Mouse (Mus musculus) heart, embryonic 13.5 days (tissue): ENCODE results near the gene Sorcs3. TPM values are rescaled to one million over a fixed set of nuclear protein-coding genes. Genes with fewer than 3 reads are reported as not detected.

Experiments used
- ATAC-seq: fragments of 200-750 bp; cut with Nextera tagmentation; 2 replicates; pipeline ENCODE4 v1.8.0; 2017; ENCODE audit warnings: moderate TSS enrichment; ENCODE audit not compliant: insufficient number of reproducible peaks, low FRiP score, low TSS enrichment; ENCODE audit errors: extremely low read depth
- H3K27ac ChIP-seq: fragments of 300-500 bp; sonication (generic); replicated peaks from 2 replicates; pipeline ENCODE4 v1.5.1; 2015; ENCODE audit warnings: moderate library complexity, mild to moderate bottlenecking, inconsistent platforms
- H3K27me3 ChIP-seq: fragments of 300-500 bp; sonication (generic); replicated peaks from 2 replicates; pipeline ENCODE4 v1.6.1; 2015; ENCODE audit warnings: mild to moderate bottlenecking, inconsistent platforms
- H3K36me3 ChIP-seq: fragments of 300-500 bp; sonication (generic); 2 replicates; pipeline ENCODE4 v1.6.1; 2015; ENCODE audit warnings: mild to moderate bottlenecking, inconsistent platforms
- H3K4me1 ChIP-seq: fragments of 300-500 bp; sonication (generic); 2 replicates; pipeline ENCODE4 v1.6.1; 2015; ENCODE audit warnings: inconsistent platforms
- H3K4me2 ChIP-seq: fragments of 300-500 bp; sonication (generic); 2 replicates; pipeline ENCODE4 v1.6.1; 2015; ENCODE audit warnings: inconsistent platforms, mild to moderate bottlenecking, moderate library complexity
- H3K4me3 ChIP-seq: fragments of 300-500 bp; sonication (generic); 2 replicates; pipeline ENCODE4 v1.5.1; 2015; ENCODE audit warnings: moderate library complexity, mild to moderate bottlenecking, inconsistent platforms
- H3K9ac ChIP-seq: fragments of 300-500 bp; sonication (generic); 2 replicates; pipeline ENCODE4 v1.6.1; 2015; ENCODE audit warnings: inconsistent platforms, mild to moderate bottlenecking, moderate library complexity
- H3K9me3 ChIP-seq: fragments of 300-500 bp; sonication (generic); 2 replicates; pipeline ENCODE4 v1.6.1; 2016; ENCODE audit warnings: inconsistent platforms
- WGBS: fragments of 180-500 bp; shearing (Covaris S2); methylation state at CpG from one replicate; pipeline ENCODE4 v1.1.7; 2015; ENCODE audit warnings: mixed read lengths; 5-methylcytosine and 5-hydroxymethylcytosine counted together
- polyA plus RNA-seq: library from polyadenylated mRNA; unstranded; fragments of >200 nt; fragmentation: Nextera tagmentation; extraction: Ambion mirVana; gene quantifications from 2 replicates; pipeline ENCODE4 v1.2.1, GENCODE M21; 2015

Gene Sorcs3
- polyA plus RNA-seq, 1 experiment from 2014 or later, result 0.23 TPM

DNA sequence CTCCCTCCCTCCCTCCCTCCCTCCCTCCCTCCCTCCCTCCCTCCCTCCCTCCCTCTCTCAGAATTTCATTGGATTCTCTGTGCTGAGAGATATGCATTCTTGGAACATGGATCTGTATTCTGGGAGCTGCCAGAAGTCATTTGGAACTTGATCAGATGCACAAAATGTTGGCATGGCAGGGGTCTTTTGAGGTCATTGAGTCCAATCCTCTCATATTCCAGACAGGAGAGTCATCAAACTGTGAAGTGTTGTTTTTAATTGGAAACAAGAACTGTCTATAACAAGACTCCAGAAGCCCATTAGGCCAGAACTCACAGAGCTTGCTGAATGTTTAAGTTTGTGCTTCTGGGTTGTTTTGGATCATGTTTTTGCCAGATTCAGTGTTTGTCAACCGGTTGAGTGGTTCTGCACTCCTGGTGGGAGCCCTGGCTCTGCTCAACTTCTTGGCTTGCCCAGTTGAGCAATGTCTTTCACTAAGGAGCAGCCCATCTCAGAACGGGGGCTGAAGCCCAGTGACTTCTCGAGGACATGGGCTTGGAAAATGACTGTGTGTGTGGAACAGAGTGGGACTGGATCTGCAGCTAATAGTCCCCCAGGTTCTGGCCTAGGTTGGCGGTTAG is 264.1 kb downstream of the Sorcs3 start:
- no peaks in the 10 kb centered on the region for H3K27me3 ChIP-seq
- no peak overlapping the region for H3K27ac ChIP-seq
- H3K9ac ChIP-seq, result no peak overlapping the region
- WGBS, result 79% methylated on average over 4 of the region's 4 CpGs
- H3K36me3 ChIP-seq, result no peaks in the 10 kb centered on the region
- H3K4me3 ChIP-seq, result no peak overlapping the region
- peaks cover 24% of the 10 kb centered on the region for H3K4me1 ChIP-seq
- ATAC-seq, result no peak
- no peaks in the 10 kb centered on the region for H3K9me3 ChIP-seq
- no peak overlapping the region for H3K4me2 ChIP-seq

GRCm38 (mm10) chr19:48471927-48472326 is 266.1 kb downstream of the Sorcs3 start:
- Histone ChIP-seq H3K36me3 (no peaks in the 10 kb centered on the region), H3K4me3 (no peak overlapping the region), H3K9me3 (no peaks in the 10 kb centered on the region), H3K27ac (no peak overlapping the region), H3K4me2 (no peak overlapping the region), H3K9ac (no peak overlapping the region), H3K4me1 (peaks cover 19% of the 10 kb centered on the region), H3K27me3 (no peaks in the 10 kb centered on the region)
- ATAC-seq, result no peak
- 69% methylated on average over 5 of the region's 5 CpGs for WGBS

DNA sequence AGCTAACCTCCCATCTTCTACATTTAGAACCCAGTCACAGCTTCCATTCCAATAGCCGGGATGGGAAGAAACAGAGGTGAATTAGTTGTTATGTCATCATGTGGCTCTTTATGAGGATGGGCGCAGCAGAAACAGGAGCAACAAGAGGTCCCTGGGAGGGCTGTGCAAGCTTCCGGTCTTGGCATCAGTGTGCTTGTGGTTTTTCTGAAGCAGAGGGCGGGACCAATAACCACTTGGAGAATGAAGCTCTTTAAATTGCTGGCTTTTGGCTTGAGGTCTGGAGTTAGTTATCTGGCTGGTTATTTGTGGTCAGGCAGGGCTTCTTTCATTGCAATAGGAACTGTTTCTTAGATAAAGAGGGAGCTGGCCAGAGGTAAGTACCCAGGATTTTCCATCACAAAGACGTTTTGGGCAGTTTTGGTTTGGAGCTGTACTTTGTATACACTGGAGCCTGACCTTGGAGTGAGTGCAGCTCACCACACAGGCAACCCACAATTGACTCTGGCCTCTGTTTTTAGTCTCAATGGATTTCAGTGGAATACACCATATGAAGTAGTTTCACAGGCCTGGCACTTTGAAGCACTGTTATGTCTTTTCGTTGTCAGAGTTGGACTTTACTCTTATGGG is 270.1 kb downstream of the Sorcs3 start:
- Histone ChIP-seq H3K9ac (no peak overlapping the region), H3K27ac (no peak overlapping the region), H3K36me3 (no peaks in the 10 kb centered on the region), H3K27me3 (no peaks in the 10 kb centered on the region), H3K4me1 (no peaks in the 10 kb centered on the region), H3K4me3 (no peak overlapping the region), H3K4me2 (no peak overlapping the region), H3K9me3 (no peaks in the 10 kb centered on the region)
- ATAC-seq, result no peak
- 66% methylated on average over 6 of the region's 6 CpGs for WGBS

DNA sequence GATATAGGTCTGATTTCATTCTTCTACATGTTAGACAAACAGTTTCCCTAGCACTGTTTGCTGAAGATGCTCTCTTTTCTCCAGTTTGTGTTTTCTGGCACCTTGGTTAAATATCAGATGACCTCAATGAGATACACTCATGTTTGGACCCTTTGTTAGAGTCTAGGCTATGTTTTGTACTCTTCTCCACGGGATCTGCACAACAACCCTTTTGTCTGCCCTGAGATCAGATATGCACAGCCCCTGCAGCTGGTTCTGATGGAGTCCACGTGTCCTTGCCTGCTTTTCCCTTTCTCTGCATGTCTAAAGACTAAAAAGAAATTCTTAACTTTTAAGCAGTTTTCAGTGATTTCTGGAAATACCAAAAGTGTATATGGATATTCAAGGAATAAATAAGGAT is 273.0 kb downstream of the Sorcs3 start:
- ATAC-seq, result no peak
- Histone ChIP-seq H3K27ac (no peak overlapping the region), H3K4me2 (no peak overlapping the region), H3K36me3 (no peaks in the 10 kb centered on the region), H3K9ac (no peak overlapping the region), H3K4me1 (peaks cover 7% of the 10 kb centered on the region; the same call in 1 of the 2 replicates), H3K27me3 (no peaks in the 10 kb centered on the region), H3K4me3 (no peak overlapping the region), H3K9me3 (no peaks in the 10 kb centered on the region)
- 60% methylated on average over 2 of the region's 2 CpGs for WGBS

DNA sequence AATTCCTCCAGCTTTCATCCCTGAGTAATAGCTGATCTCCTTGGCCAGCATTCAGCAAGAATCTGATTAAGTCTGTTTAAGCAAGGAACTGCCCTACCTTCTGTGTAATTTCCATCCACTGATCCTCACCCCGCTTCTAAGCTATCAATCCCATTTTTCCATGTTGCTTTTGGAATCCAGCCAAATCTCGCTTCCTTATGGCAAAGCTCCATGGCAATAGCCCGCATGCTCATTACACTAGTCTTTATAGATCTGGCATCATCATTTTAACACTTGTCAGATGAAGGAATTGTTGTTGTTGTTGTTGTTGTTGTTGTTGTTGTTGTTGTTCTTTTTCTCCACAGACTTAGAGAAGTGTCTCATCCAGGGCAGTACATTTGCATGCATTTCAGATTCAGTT is 277.1 kb downstream of the Sorcs3 start:
- H3K27me3 ChIP-seq, result no peaks in the 10 kb centered on the region
- no peak overlapping the region for H3K4me3 ChIP-seq
- no peak overlapping the region for H3K9ac ChIP-seq
- 44% methylated on average over 3 of the region's 3 CpGs for WGBS
- no peaks in the 10 kb centered on the region for H3K36me3 ChIP-seq
- no peaks in the 10 kb centered on the region for H3K9me3 ChIP-seq
- H3K4me1 ChIP-seq, result peaks cover 7% of the 10 kb centered on the region; the same call in 1 of the 2 replicates
- no peak overlapping the region for H3K4me2 ChIP-seq
- ATAC-seq, result no peak
- no peak overlapping the region for H3K27ac ChIP-seq

GRCm38 (mm10) chr19:48491111-48491510 is 285.3 kb downstream of the Sorcs3 start:
- no peaks in the 10 kb centered on the region for H3K36me3 ChIP-seq
- no peak overlapping the region for H3K4me3 ChIP-seq
- ATAC-seq, result no peak
- no peaks in the 10 kb centered on the region for H3K4me1 ChIP-seq
- H3K27me3 ChIP-seq, result no peaks in the 10 kb centered on the region
- H3K9ac ChIP-seq, result no peak overlapping the region
- H3K9me3 ChIP-seq, result no peaks in the 10 kb centered on the region
- H3K4me2 ChIP-seq, result no peak overlapping the region
- no peak overlapping the region for H3K27ac ChIP-seq
- 62% methylated on average over 3 of the region's 3 CpGs for WGBS

DNA sequence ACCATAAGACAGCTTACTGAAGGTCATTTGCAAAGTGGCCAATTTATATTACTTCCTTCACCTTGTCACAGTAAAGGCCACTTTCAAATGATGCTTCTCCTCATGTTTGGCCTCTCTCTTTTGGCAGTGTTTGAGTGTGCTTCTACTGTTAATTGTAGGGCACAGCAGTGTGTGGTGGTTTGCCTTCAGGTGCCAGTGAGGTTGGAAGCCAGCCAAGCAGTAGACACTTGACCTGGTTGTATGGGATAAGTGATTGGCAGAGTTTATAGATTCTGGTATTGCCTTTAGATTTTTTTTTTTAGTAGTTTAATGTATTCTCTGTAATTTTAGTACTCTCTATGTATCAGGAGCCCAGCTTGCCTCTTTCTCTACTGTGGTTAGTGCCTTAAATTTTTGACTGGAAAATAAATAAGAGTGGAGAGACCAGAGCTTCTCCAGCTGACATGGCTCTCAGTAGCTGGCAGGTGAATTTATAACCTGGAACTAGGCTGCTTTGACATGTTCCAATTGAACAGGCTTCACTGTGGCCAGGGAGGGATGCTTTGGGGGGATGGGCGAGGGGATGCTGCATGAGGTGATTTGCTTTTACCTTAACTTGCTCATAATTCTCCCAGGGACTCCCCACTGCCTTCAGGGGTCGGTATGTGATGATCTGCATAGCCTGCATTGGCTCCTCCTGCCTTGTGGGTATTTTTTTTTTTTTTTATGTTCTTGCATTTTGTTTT is 298.2 kb downstream of the Sorcs3 start:
- Histone ChIP-seq H3K27me3 (no peaks in the 10 kb centered on the region), H3K9ac (no peak overlapping the region), H3K9me3 (no peaks in the 10 kb centered on the region), H3K4me1 (no peaks in the 10 kb centered on the region), H3K36me3 (no peaks in the 10 kb centered on the region), H3K4me3 (no peak overlapping the region), H3K27ac (no peak overlapping the region), H3K4me2 (no peak overlapping the region)
- ATAC-seq, result no peak
- WGBS, result 50% methylated on average over 2 of the region's 2 CpGs

DNA sequence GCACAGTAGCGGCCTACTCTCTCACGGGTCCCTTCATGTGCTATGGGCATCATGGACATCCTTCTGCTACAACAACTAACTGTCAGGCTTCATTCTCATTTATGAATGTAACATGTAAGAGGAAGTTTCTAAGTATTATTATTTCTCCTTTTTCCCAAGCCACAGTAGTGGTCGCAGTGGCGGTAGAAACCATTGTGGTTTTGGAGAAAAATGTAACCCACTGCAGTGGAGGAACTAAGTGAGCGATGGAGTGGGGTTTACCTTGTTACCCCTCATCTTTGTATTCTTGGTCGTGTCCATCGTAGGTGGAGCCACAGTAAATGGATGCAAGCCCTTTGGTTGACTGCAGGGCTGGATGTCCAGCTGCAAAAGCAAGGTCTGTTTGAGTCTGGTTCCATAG is 318.0 kb downstream of the Sorcs3 start:
- no peaks in the 10 kb centered on the region for H3K9me3 ChIP-seq
- no peak overlapping the region for H3K4me3 ChIP-seq
- ATAC-seq, result no peak
- WGBS, result 84% methylated on average over 7 of the region's 7 CpGs
- H3K4me2 ChIP-seq, result no peak overlapping the region
- H3K36me3 ChIP-seq, result no peaks in the 10 kb centered on the region
- H3K4me1 ChIP-seq, result no peaks in the 10 kb centered on the region
- H3K27me3 ChIP-seq, result no peaks in the 10 kb centered on the region
- no peak overlapping the region for H3K9ac ChIP-seq
- H3K27ac ChIP-seq, result no peak overlapping the region

DNA sequence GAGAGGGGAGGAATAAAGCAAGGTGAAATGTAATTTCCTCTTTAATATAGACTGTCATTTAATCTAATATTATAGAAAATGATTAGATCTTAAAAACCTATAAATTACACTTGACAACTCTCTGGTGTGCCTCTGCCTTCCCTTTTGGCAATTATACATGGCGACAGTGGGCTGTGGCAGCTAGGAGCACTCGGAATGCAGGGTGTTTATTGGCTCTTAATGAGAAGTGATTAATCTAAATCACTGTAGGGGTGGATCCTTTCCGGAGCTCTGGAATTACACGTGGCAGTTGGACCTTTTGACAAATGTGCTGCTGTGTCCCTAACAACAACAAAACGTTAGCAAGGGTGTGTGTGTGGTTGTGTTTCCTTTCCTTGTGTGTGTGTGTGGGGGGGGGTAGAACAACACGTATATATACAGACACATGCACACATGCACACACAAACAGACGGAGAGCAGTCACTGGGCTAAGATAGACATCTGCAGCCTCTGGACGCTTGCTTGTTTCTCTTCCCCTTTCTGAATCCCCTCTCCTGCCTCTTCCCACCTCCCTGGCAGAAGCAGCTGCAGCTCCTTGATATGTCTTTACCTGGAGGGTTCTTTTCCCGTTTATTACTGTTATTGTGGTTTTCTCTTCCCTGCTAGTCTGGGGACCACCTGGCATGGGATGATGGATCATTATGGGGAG is 318.8 kb downstream of the Sorcs3 start:
- H3K4me2 ChIP-seq, result no peak overlapping the region
- H3K27me3 ChIP-seq, result no peaks in the 10 kb centered on the region
- H3K36me3 ChIP-seq, result no peaks in the 10 kb centered on the region
- no peaks in the 10 kb centered on the region for H3K4me1 ChIP-seq
- H3K27ac ChIP-seq, result no peak overlapping the region
- no peak overlapping the region for H3K9ac ChIP-seq
- ATAC-seq, result no peak
- no peak overlapping the region for H3K4me3 ChIP-seq
- no peaks in the 10 kb centered on the region for H3K9me3 ChIP-seq
- 59% methylated on average over 9 of the region's 9 CpGs for WGBS

GRCm38 (mm10) chr19:48533582-48533981 is 327.8 kb downstream of the Sorcs3 start:
- ATAC-seq, result no peak
- Histone ChIP-seq H3K9me3 (no peaks in the 10 kb centered on the region), H3K27me3 (no peaks in the 10 kb centered on the region), H3K36me3 (no peaks in the 10 kb centered on the region), H3K4me3 (no peak overlapping the region), H3K4me1 (no peaks in the 10 kb centered on the region), H3K27ac (no peak overlapping the region), H3K9ac (no peak overlapping the region), H3K4me2 (no peak overlapping the region)
- whole genome bisulfite sequencing, result 75% methylated on average over 4 of the region's 4 CpGs

DNA sequence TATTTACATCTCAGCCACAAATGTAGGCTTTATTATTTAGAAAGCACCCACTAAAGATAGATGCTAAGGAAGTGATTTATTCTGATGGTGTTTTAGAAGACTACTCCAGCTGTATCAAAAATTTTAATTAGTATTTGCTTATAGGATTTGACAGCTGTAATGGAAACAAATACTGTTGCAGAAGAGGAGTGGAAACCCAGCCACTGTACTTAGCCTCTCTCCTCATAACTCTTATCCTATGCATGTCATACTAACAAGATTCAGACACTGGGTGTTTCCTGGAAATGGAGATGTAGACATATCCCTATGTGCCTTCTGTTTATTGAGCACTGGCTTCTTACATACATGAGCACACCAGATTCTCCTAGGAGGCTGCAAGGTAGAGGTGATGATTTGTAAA is 338.5 kb downstream of the Sorcs3 start:
- H3K4me1 ChIP-seq, result no peaks in the 10 kb centered on the region
- H3K9ac ChIP-seq, result no peak overlapping the region
- no peak overlapping the region for H3K27ac ChIP-seq
- no peaks in the 10 kb centered on the region for H3K27me3 ChIP-seq
- H3K36me3 ChIP-seq, result no peaks in the 10 kb centered on the region
- H3K9me3 ChIP-seq, result no peaks in the 10 kb centered on the region
- ATAC-seq, result no peak
- no peak overlapping the region for H3K4me2 ChIP-seq
- no peak overlapping the region for H3K4me3 ChIP-seq
